Mouse (Mus musculus): ENCODE data around the gene Chrna9. TPM values are rescaled to one million over a fixed set of nuclear protein-coding genes. Genes with fewer than 3 reads are reported as not detected.

The Chrna9 gene
- polyA plus RNA-seq (2015; fragmentation: Nextera tagmentation; extraction: Ambion mirVana), result not detected in 2 replicates

- ATAC-seq, result no peak
Observed at GRCm38 (mm10) chr5:65934783-65935182, at the start of gene Chrna9. Gene Chrna9, plus strand, starts transcription at chr5:65934921.

GRCm38 (mm10) chr5:65885699-65886443 is 48.9 kb upstream of the Chrna9 start:
- no peak for ATAC-seq
- Histone ChIP-seq H3K27ac (ENCODE audit: low read depth, low read length) (no peak overlapping the region), H3K4me2 (replicated peaks; ENCODE audit: low read depth) (no peak overlapping the region)

More at GRCm38 (mm10) chr5:65934783-65935182, at the start of gene Chrna9:
- H3K27ac ChIP-seq (ENCODE audit: low read depth, low read length), result no peak within 1 kb of the TSS
- no peaks in the 10 kb centered on the region for H3K4me1 ChIP-seq (replicated peaks; ENCODE audit: control insufficient read depth, insufficient read depth, low read length)
- WGBS, result 88% methylated on average over 5 of the region's 5 CpGs
- no peak within 1 kb of the TSS for H3K9ac ChIP-seq (ENCODE audit: low read depth, low read length)
- no peaks in the 10 kb centered on the region for H3K27me3 ChIP-seq (replicated peaks; ENCODE audit: control insufficient read depth, insufficient read depth, low read length)
- no peak for TF ChIP-seq CTCF (IDR thresholded peaks at IDR 0.05; ENCODE audit: low read depth)
- H3K9me3 ChIP-seq (ENCODE audit: control insufficient read depth), result no peaks in the 10 kb centered on the region
- H3K4me3 ChIP-seq (ENCODE audit: low read depth, low read length), result no peak within 1 kb of the TSS
- H3K36me3 ChIP-seq (ENCODE audit: control insufficient read depth, insufficient read depth), result no peaks in the 10 kb centered on the region
- H3K4me2 ChIP-seq (replicated peaks; ENCODE audit: low read depth), result no peak within 1 kb of the TSS

GRCm38 (mm10) chr5:65888102-65888501 is 46.6 kb upstream of the Chrna9 start:
- Histone ChIP-seq H3K9ac (ENCODE audit: low read depth, low read length) (no peak overlapping the region), H3K4me2 (replicated peaks; ENCODE audit: low read depth) (no peak overlapping the region), H3K9me3 (ENCODE audit: control insufficient read depth) (no peaks in the 10 kb centered on the region), H3K4me1 (replicated peaks; ENCODE audit: control insufficient read depth, insufficient read depth, low read length) (no peaks in the 10 kb centered on the region), H3K36me3 (ENCODE audit: control insufficient read depth, insufficient read depth) (no peaks in the 10 kb centered on the region), H3K27me3 (replicated peaks; ENCODE audit: control insufficient read depth, insufficient read depth, low read length) (no peaks in the 10 kb centered on the region), H3K27ac (ENCODE audit: low read depth, low read length) (no peak overlapping the region), H3K4me3 (ENCODE audit: low read depth, low read length) (no peak overlapping the region)
- WGBS, result 86% methylated on average over 5 of the region's 5 CpGs
- no peak for ATAC-seq
- no peak for TF ChIP-seq CTCF (IDR thresholded peaks at IDR 0.05; ENCODE audit: low read depth)

More at GRCm38 (mm10) chr5:65885699-65886443, 48.9 kb upstream of the Chrna9 start:
- Histone ChIP-seq H3K9ac (ENCODE audit: low read depth, low read length) (no peak overlapping the region), H3K36me3 (ENCODE audit: control insufficient read depth, insufficient read depth) (no peaks in the 10 kb centered on the region), H3K9me3 (ENCODE audit: control insufficient read depth) (no peaks in the 10 kb centered on the region), H3K4me3 (ENCODE audit: low read depth, low read length) (no peak overlapping the region), H3K27me3 (replicated peaks; ENCODE audit: control insufficient read depth, insufficient read depth, low read length) (no peaks in the 10 kb centered on the region), H3K4me1 (replicated peaks; ENCODE audit: control insufficient read depth, insufficient read depth, low read length) (no peaks in the 10 kb centered on the region)
- WGBS, result 86% methylated on average over 15 of the region's 15 CpGs
- TF ChIP-seq CTCF (IDR thresholded peaks at IDR 0.05; ENCODE audit: low read depth), result no peak

GRCm38 (mm10) chr5:65888998-65889397 is 45.7 kb upstream of the Chrna9 start:
- Histone ChIP-seq H3K9me3 (ENCODE audit: control insufficient read depth) (no peaks in the 10 kb centered on the region), H3K4me3 (ENCODE audit: low read depth, low read length) (no peak overlapping the region), H3K9ac (ENCODE audit: low read depth, low read length) (no peak overlapping the region), H3K4me1 (replicated peaks; ENCODE audit: control insufficient read depth, insufficient read depth, low read length) (no peaks in the 10 kb centered on the region), H3K36me3 (ENCODE audit: control insufficient read depth, insufficient read depth) (no peaks in the 10 kb centered on the region), H3K4me2 (replicated peaks; ENCODE audit: low read depth) (no peak overlapping the region), H3K27me3 (replicated peaks; ENCODE audit: control insufficient read depth, insufficient read depth, low read length) (no peaks in the 10 kb centered on the region), H3K27ac (ENCODE audit: low read depth, low read length) (no peak overlapping the region)
- 45% methylated on average over 5 of the region's 5 CpGs for WGBS
- ATAC-seq, result no peak
- TF ChIP-seq CTCF (IDR thresholded peaks at IDR 0.05; ENCODE audit: low read depth), result no peak

GRCm38 (mm10) chr5:65891251-65891826 is 43.4 kb upstream of the Chrna9 start:
- H3K4me2 ChIP-seq (replicated peaks; ENCODE audit: low read depth), result no peak overlapping the region
- H3K27ac ChIP-seq (ENCODE audit: low read depth, low read length), result no peak overlapping the region
- ATAC-seq, result no peak
- no peak overlapping the region for H3K4me3 ChIP-seq (ENCODE audit: low read depth, low read length)
- 88% methylated on average over 14 of the region's 14 CpGs for WGBS
- H3K4me1 ChIP-seq (replicated peaks; ENCODE audit: control insufficient read depth, insufficient read depth, low read length), result no peaks in the 10 kb centered on the region
- no peaks in the 10 kb centered on the region for H3K36me3 ChIP-seq (ENCODE audit: control insufficient read depth, insufficient read depth)
- no peak for TF ChIP-seq CTCF (IDR thresholded peaks at IDR 0.05; ENCODE audit: low read depth)
- H3K9me3 ChIP-seq (ENCODE audit: control insufficient read depth), result no peaks in the 10 kb centered on the region
- H3K9ac ChIP-seq (ENCODE audit: low read depth, low read length), result no peak overlapping the region
- no peaks in the 10 kb centered on the region for H3K27me3 ChIP-seq (replicated peaks; ENCODE audit: control insufficient read depth, insufficient read depth, low read length)

GRCm38 (mm10) chr5:65895121-65895692 is 39.5 kb upstream of the Chrna9 start:
- no peak for TF ChIP-seq CTCF (IDR thresholded peaks at IDR 0.05; ENCODE audit: low read depth)
- H3K36me3 ChIP-seq (ENCODE audit: control insufficient read depth, insufficient read depth), result no peaks in the 10 kb centered on the region
- 84% methylated on average over 6 of the region's 6 CpGs for WGBS
- no peak overlapping the region for H3K9ac ChIP-seq (ENCODE audit: low read depth, low read length)
- no peaks in the 10 kb centered on the region for H3K9me3 ChIP-seq (ENCODE audit: control insufficient read depth)
- no peak for ATAC-seq
- H3K27ac ChIP-seq (ENCODE audit: low read depth, low read length), result no peak overlapping the region
- no peak overlapping the region for H3K4me3 ChIP-seq (ENCODE audit: low read depth, low read length)
- H3K4me1 ChIP-seq (replicated peaks; ENCODE audit: control insufficient read depth, insufficient read depth, low read length), result no peaks in the 10 kb centered on the region
- no peaks in the 10 kb centered on the region for H3K27me3 ChIP-seq (replicated peaks; ENCODE audit: control insufficient read depth, insufficient read depth, low read length)
- H3K4me2 ChIP-seq (replicated peaks; ENCODE audit: low read depth), result no peak overlapping the region

Measured in intestine, postnatal 0 days (tissue).